Mouse (Mus musculus) left cerebral cortex, postnatal 4 days (tissue): ENCODE measurements around the gene Cmss1. TPM values are rescaled to one million over a fixed set of nuclear protein-coding genes. Genes with fewer than 3 reads are reported as not detected.

Experiments
- DNase-seq: peaks from one replicate; pipeline ENCODE4 v3.0.0-alpha.2; 2022
- intact Hi-C: fragments of 180-260 bp; cut with DNase I; formaldehyde crosslinking; loops from one replicate; pipeline ENCODE4 v1.15.1; 2025
- total RNA-seq, 2 experiments: library from RNA; stranded (reverse); gene quantifications; 2 replicates each; pipeline ENCODE4 v1.2.3; 2021

The Cmss1 gene
- total RNA-seq, 2 experiments from 2014 or later, result 16.4 to 17.0 TPM

DNA sequence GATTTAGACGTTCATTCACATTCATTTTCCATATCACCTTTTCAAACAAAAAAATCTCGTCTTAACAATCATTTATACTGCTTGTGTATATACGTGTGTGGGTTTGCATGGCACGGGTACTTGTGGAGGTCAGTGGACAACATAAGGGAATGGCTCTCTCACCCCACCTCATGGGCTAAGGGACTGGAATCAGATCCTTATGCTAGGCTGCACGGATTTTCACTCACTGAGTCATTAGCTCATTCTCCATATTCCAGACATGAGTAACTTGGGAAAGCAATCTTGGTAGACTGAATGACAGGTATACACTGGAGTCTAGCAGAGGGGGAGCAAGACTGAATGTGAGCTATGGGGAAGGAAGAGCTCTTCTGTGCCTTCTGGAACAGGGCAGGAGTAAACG is 173.0 kb downstream of the Cmss1 start:
- no peak for DNase-seq
- intact Hi-C loops, result no loop called here

DNA sequence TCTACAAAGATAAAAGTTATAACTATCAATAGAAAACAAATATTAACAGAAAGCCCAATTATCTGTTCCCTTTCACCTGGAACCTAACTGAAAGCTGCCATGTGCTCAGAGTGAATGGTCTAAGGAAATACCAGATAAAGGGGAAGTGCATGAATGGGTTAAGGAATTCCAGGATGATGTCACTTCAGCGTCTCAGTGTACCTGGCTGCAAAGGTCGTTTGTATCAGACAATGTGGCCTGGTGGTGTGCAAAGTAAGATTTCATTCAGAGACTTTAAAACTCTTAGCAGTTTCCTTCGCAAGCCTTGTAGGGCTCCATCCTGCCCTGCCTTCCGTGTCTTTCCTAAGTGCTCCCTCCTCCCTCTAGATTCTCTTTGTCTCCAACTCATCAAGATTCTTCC is 173.5 kb downstream of the Cmss1 start:
- DNase-seq, result no peak
- intact Hi-C loops, result no loop called here

DNA sequence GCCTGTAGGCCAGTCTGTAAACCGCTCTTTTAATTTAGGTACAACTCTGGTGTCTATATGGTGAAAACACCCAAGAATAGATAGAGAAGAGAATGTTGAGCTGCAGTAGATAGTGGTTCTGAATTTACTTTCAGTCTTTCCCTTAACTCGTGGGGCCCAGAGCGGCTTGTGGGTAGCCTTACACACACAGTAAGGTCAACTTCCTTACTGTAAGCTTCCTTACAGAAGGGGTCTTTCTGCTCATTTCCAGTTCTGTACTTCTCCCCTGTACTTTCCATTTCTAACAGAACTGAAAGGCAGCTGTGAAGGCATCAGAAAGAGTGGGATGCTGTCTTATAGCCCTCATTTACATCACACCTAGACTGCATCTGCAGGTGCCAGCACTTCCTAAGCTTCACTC is 175.4 kb downstream of the Cmss1 start:
- intact Hi-C loops, result no loop called here
- no peak for DNase-seq

DNA sequence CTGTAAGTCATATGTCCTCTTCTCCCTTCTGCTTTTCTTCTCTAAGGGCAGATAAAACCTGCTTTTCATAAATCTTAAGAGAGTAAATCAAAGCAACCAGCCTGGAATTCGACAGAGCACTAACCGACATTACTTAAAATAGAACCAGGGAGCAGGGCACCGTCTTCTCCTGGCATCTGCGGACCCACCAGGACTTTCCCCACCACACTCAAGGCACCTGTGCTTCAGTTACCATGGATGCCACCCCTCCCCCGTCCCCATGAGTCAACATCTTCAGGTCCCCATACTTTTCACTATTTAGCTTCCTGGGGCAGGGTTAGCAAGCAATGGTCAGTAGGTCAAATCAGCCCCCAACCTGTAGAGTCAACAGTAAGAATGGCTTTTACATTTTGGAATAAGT is 177.7 kb downstream of the Cmss1 start:
- intact Hi-C loops, result no loop called here
- DNase-seq, result no peak

DNA sequence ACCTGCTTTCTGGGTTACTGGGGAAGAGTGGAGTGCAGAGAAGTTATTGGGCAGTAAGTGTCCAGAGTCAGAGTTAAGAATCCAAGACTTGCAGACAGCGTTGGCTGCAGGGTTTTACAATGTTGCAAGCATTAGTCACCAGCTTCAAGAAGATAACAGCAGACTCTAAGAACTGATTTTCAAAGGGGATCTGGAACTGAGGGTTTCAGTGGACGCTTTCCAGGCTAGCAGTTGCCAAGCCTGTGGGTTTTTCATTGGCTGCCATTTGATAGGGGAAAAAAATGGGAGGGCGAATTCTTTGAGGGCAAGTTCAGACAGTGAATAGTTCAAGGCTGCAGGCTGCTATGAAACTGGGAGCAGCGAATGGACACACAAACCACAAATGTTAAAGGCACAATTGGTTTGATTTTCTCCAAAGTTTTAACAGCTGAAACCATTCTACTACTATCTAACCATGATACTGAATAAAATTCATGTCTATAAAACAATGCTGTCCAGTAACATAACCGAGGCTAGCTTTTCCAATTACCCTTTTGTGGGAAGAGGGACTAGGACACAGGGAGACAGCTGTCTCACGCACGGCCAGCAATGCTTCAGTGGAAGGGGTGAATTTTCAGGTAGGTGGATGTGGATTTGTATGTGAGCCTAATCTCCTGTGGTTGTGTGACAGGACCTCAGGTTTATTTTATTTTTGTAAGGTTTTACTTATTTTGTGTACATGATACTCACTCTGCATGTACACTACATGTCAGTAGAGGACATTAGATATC is 179.0 kb downstream of the Cmss1 start:
- no peak for DNase-seq
- intact Hi-C loops, result no loop called here

DNA sequence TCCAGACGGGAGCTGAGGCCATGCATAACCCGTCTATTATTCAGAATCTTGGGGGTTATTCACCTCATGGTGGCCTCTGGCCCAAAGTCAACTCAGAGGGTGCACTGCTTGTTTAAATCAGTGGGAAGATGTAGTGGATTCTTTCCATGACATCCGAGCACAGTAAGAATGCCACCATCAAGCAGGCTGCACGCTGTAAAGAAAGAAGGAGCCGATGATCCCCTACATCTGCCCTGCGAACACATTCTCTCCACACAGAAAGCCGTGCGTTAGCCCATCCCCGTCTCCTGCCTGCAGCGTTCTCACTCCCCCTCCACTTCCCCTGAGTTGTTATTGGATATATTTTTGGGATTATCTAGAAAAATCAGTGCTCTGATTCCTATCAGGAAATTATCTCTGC is 180.0 kb downstream of the Cmss1 start:
- no peak for DNase-seq
- intact Hi-C loops, result no loop called here

DNA sequence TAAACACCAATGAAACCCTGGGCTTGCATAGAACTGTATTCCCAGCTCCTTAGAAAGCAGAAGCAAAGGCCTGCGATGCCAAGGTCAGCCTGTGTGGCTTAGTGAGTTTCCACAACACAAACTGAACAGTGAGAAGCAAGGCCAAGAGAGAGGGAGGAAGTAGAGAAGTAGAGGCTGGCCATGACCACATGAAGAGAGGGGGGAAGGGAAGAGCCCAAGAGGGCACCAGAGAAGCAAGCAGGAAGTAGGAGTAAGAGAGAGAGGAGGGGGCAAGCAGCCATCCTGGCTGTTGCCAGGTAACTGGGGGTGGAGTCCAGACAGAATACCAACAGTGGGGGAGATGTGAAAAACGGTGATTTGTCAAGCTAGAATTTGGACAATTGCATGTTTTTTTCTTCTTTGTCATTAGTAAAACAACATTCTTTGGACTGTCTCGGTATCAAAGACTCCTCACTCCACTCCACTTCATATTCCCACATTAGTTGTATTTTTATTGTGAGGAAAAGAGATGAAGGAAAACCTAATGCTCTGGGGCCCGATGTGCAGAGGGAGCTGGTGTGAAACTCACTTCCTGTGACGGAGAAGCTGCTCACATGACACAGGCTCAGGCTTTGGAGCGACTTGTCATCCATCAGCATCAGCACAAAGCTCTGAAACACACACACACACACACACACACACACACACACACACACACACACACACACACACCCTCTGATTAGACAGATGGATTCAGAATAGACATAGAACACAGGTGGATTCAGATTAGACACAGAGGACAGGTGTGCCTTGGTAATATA is 183.5 kb downstream of the Cmss1 start:
- DNase-seq, result no peak
- intact Hi-C loops, result no loop called here

DNA sequence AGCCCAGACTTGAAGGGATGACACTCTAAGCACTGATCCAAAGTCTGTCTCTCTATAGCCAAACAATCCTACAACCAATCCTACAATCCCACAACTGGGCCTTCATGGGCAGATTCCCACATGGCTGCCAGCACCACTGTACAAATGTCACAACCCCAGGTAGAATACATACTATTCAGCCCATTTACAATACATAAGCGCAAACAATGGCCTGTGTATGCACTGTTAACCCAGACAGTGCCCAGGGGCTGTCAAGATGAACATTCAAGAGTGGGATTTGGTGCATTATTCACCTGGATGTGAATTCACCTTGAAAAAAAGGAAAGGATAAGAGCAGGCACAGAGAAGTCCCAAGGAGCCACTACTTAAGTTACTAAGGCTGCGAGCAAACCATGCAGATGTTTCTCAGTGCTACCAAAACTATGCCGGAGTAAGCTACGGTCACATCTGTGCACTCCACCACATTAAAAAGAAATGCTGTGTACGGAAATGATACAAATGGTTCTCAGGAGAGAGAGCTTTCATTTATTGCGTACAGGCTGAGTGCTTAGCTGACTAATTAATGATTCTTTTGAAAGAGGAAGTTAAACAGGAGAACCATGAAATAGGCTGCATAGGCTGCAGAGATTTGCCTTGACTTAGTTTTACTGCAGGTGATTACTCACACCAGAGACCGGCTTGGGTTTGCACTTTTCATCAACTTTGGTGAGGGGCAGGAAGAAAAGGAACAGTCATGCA is 184.8 kb downstream of the Cmss1 start:
- no peak for DNase-seq
- intact Hi-C loops, result no loop called here

DNA sequence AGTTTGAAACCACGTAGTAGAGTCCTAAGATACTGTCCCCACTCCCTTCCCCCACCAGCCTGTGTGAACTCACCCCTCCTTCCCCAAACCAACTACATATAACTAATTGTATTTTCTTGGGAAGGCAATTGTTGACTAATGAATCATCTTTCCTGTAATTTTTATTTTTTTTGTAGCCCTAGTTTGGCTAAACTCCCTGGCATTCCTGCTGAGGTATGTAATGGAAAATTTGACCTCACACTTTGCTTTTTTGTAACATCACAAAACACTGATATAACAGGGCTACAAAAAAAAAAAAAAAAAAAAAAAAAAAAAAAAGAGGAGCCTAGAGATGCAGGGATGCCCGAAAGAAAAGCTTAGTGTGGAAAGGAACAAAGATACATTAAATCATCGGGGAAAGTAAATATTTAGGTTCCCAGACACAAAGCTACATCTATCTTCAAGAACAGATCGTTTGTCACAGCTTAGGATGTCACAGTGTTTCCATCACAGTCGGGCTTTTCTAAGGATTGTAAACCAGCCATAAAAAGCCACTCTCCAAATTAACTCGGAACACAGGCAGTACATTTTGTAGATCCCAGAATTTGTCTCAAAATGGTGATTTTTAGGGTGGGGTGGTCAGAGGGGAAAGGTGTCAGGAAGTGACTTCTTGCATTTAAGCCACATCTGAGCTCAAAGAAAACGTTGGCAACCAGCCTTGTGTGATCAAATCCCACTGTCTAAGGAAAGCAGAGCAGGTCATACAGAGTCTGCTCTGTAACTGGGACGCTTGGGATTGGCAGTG is 185.7 kb downstream of the Cmss1 start:
- intact Hi-C loops, result no loop called here
- DNase-seq, result no peak

DNA sequence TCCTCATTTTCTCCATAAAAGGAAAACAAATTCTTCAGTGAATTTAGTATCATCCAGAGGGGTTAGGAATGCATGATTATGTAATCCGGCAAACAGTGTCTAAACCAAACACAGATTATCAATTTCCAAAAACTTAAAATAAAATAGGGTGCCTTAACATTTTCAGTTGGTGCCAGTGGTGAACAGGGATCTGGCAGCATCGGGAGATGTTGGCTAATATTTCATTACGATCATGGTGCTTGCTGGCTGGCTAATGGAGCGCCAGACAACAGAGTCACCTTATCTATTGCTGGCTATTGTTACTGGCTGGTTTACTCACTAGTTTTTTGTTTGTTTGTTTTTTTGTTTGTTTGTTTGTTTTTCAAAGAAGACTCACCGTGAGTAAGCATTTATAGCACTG is 186.8 kb downstream of the Cmss1 start:
- intact Hi-C loops, result no loop called here
- DNase-seq, result no peak

DNA sequence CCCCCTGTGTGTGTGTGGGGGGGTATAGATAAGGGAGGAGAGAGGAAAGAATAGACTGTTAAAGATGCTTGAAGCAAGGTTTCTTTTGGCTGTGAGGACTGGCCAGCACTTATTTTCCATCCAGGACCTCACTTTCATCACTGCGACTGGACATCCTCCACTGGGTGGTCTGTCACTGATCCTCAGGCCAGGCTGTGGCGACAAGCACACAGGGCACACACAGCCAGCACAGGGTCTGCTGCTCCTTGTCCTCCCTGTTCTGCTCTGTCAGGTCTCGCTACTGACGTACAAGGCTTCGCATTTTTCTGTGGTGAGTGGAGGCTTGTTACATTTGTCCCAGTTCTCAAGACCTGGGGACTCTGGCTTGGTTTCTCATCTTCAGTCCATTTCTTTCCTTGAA is 187.3 kb downstream of the Cmss1 start:
- intact Hi-C loops, result no loop called here
- no peak for DNase-seq

DNA sequence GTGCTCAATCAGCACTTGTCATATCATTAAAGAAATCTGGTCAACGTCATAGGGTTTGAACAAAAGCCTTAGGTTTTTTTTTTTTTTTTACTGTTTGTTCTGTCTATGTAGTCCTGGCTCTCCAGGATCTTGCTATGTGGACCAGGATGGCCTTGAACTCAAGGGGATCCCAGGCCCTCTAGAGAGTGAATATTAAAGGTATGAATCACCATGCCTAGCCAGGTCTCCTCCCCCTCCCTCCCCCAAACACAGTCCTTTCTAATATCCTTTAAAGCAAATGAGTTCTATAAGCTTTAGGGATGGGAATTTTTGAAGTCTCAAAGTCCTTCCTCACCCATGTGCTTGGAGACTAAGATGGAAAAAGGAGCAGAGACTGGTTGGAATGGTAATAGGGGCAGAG is 188.7 kb downstream of the Cmss1 start:
- intact Hi-C loops, result no loop called here
- no peak for DNase-seq

DNA sequence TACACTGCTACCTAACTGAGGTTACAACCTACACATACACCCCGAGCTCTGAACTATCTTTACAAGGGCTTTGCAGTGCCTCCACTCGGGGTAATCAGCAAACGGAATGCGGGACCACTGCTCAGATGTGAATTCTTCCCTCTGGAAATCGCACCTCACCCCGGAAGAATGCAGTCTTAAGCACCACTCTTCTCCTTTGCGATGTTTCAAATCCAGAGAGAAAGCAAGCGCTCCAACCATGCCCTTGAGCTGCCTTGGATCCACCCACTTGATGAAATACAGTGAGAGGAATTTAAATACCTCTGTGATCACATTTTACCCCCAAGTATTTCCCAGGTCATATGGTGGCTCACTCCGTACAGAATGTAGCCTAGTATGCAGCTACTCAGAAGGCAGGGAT is 189.6 kb downstream of the Cmss1 start:
- no peak for DNase-seq
- intact Hi-C loops, result no loop called here

DNA sequence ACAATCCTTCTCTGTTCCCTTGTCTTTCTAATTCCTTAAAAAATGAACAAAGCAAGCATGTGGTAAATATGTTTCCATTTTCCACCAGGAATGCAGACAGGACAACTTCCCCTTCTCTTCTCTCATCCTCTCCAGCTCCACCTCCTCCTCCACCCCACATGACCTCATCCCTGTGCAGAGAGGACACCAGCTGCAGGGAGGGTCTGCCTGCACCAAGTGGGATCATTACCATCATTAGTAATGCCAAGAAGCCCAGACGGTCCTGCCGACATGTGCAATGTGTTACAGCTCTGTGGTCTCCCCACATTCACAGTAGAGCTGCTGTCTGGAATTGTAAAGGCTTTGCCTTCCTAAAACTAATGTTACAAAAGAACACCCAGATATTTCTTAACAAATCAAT is 190.6 kb downstream of the Cmss1 start:
- DNase-seq, result peak; percentile 31
- intact Hi-C loops, result no loop called here

DNA sequence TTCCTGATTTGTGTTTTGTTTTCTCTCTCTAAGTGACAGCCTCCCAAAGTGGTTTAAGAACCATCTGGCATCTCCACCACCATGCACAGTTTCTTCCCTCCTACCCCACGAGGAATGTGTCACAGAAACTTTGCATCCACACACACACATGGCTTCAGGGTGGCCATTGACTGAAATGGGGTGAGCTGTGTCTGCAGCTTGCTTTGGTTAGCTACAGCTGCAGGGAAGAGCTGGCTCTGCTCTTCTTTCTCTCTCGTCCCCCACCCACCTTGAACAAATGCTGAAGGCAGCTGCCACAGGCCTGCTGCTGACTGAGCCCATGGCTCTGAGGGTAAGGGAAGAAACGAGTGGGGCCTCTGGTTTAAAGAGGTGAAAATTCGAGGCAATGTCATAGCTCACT is 193.9 kb downstream of the Cmss1 start:
- intact Hi-C loops, result no loop called here
- DNase-seq, result no peak

DNA sequence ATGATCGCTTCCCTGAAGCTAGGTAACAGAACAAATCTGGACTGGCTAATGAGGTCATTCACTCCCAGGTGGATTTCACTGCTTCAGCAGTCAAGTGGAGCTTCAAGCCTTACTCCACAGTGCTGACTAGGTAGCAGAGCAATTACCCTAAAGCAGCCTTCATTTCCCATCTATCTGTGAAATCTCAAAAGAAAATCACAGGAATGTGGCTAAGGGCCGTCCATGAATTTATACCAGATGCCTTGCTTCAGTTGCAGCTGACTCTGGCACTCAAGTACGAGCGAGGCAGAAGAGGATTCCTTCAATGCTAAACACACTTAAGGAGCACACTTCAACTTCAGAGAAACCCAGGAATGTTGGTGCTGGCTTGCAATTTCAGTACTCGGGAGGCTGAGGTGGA is 202.8 kb downstream of the Cmss1 start:
- intact Hi-C loops, result no loop called here
- DNase-seq, result no peak

DNA sequence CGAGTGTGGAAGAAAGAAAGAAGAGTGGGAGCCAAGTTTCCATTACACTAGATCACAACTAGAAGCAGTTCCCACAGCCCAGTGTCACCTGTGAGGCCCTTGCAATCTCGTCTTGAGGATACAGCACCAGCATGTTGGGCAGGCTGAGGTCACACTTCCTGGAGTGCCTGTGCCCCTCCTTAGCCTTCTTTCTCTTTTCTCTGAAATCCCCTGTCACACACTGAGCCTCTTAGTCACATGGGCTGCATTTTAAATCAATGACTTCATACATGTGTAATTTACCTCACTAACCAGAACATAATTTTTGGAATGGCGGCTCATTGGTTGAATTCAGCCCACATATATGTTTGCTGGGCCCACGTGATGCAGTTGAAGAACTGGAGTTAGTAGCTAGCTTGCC is 203.8 kb downstream of the Cmss1 start:
- intact Hi-C loops, result no loop called here
- DNase-seq, result no peak

DNA sequence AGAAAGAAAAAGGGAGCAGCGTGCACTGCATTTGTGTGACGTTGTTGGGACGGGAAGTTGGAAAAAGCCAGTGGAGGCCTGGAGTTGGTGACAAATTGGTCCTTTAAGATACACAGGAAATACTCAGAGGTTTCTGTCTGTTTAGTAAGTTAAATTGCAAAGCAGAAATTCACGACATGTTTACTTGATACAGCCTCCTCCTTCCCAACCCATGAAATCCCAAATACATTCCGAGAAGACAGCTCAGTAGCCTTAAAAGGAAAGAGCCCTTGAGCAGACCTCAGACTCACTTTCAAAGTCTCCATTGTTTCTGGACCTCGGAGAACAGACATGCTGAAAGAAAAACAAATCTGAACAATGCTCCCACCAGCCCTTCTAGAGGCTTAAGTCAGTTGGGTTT is 205.0 kb downstream of the Cmss1 start:
- intact Hi-C loops, result no loop called here
- no peak for DNase-seq

DNA sequence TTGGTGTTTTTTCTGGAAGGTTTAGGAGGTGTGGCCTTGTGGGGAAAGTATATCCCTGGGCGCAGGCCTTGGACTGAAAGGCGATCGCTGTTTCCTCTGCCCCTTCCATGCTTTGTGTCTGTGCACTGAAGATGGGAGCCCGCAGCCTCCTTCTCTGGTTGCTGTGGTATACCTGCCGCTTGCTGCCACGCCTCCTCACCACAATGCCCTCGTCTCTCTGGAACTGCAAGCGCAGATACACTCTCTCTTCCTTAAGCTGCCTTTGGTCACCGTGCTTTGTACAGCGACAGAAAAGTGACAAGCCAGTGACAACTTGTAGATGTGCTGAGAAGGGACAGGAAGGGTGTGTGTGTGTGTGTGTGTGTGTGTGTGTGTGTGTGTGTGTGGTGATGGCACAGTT is 207.1 kb downstream of the Cmss1 start:
- DNase-seq, result no peak
- intact Hi-C loops, result loop anchor here (5.0 to 10.0 kb wide), 2 partner anchors 157 to 195 kb away; no protein-coding TSS in a partner anchor

DNA sequence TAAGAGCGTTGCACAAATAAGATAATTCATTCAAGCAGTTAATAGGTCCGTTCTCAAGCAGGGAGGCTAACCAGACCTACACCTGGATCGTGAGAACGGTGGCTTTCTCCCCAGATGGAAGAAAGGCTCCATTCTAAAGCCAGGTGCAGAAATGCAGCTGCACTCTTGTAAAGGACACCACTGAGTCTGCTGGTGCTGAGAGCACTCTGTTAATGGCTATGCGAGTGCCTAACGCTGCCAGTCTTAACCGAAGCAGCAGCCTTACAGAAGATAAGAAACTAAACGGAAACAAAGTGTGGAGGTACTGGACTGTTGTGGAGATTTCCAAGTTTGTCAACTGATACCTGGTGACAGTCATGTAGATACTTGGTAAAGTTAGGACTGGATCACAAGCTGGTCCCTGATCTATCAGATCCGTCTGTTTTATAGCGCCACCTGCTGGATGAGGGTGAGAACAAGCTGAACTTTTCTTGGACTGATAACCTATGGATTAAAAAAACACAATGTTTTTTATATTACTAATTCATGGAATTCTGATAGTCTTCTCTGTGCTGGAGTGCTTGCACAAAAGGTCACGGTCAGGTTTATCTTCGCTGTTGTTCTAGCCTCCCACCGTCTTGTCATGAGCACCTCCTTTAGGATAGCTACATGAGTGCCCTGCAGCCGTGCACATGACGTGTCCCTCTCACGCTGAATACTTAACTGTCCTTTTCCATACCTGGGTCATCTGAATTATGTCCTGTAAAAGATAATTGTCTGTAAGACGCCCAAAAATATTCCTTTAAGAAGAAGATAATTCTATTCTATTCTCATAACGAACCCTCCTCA is 208.1 kb downstream of the Cmss1 start:
- DNase-seq, result peak; percentile 64
- intact Hi-C loops, result loop anchor here (5.0 to 10.0 kb wide), 2 partner anchors 156 to 196 kb away; no protein-coding TSS in a partner anchor
